ENCODE assay signal across 9 mouse cellular contexts in genomic region chr1:38664777-38665176, GRCm38 (mm10). TPM values are rescaled to one million over a fixed set of nuclear protein-coding genes. Genes with fewer than 3 reads are reported as not detected.
DNase-seq lines count a peak whose midpoint lies in the region; ATAC-seq and TF ChIP-seq lines count a peak whose summit lies in the region.
"Had no signal": no experiment of that assay in that cellular context is flagged by ENCODE, and none has a peak within 500 bp of the region (broad histone marks: within the 10 kb centered on the region; RNA-seq: fewer than 3 reads in every experiment).

TSS of gene Aff3 (minus strand) at chr1:38664955.

- H3K9ac ChIP-seq in intestine, embryonic 14.5 days (ENCODE audit: low read length) = no peak within 1 kb of the TSS
- H3K9ac ChIP-seq in intestine, postnatal 0 days (ENCODE audit: low read depth, low read length) = no peak within 1 kb of the TSS
- H3K9ac ChIP-seq: liver, embryonic 14.5 days had no signal

- H3K9me3 ChIP-seq in intestine, embryonic 14.5 days (ENCODE audit: control insufficient read depth, low read length) = no peaks in the 10 kb centered on the region
- no peaks in the 10 kb centered on the region for H3K9me3 ChIP-seq in intestine, postnatal 0 days (ENCODE audit: control insufficient read depth)

- 80% methylated on average over 13 of the region's 13 CpGs for WGBS in intestine, embryonic 14.5 days
- 76% methylated on average over 13 of the region's 13 CpGs for WGBS in intestine, postnatal 0 days
- WGBS in bone marrow, adult 2 months = 3% methylated on average over 13 of the region's 13 CpGs

- no peak for TF ChIP-seq CTCF in intestine, postnatal 0 days (IDR thresholded peaks at IDR 0.05; ENCODE audit: low read depth)
- no peak for TF ChIP-seq CTCF in bone marrow, adult 2 months (IDR thresholded peaks at IDR 0.05; ENCODE audit: control insufficient read depth, insufficient read depth, low read length)

- no peak for ATAC-seq in intestine, embryonic 14.5 days (replicated peaks; ENCODE audit: low FRiP score, low TSS enrichment, low read depth)
- no peak for ATAC-seq in intestine, postnatal 0 days

- no peaks in the 10 kb centered on the region for H3K36me3 ChIP-seq in intestine, embryonic 14.5 days (ENCODE audit: control insufficient read depth, insufficient read depth, low read length)
- no peaks in the 10 kb centered on the region for H3K36me3 ChIP-seq in intestine, postnatal 0 days (ENCODE audit: control insufficient read depth, insufficient read depth)

- no peak for DNase-seq in intestine, embryonic 14.5 days (ENCODE audit: low spot score)
- no peak for DNase-seq in layer of hippocampus, postnatal 10 days (ENCODE audit: low spot score in 2 of 2)
- peak; percentile 23 to 53 for DNase-seq in lung, postnatal 4 days
- DNase-seq in thymus, adult 18-20 months = peak; percentile 61 to 77
- DNase-seq in right cerebral cortex, postnatal 25 days = no peak
- no peak for DNase-seq in kidney, postnatal 14 days

- H3K27me3 ChIP-seq in intestine, embryonic 14.5 days (replicated peaks; ENCODE audit: control insufficient read depth, insufficient read depth, low read length) = no peaks in the 10 kb centered on the region
- no peaks in the 10 kb centered on the region for H3K27me3 ChIP-seq in intestine, postnatal 0 days (replicated peaks; ENCODE audit: control insufficient read depth, insufficient read depth, low read length)

- H3K4me1 ChIP-seq in intestine, embryonic 14.5 days (replicated peaks; ENCODE audit: control insufficient read depth, insufficient read depth, low read length) = peaks cover 5% of the 10 kb centered on the region
- H3K4me1 ChIP-seq in intestine, postnatal 0 days (replicated peaks; ENCODE audit: control insufficient read depth, insufficient read depth, low read length) = no peaks in the 10 kb centered on the region
- peaks cover 2% of the 10 kb centered on the region; the same call in 1 of the 2 replicates for H3K4me1 ChIP-seq in bone marrow, adult 2 months (ENCODE audit: control insufficient read depth, insufficient read depth, low read length)

- peak within 1 kb of the TSS; percentile 76; the same call in 1 of the 2 replicates for H3K27ac ChIP-seq in intestine, embryonic 14.5 days (ENCODE audit: low read depth)
- no peak within 1 kb of the TSS for H3K27ac ChIP-seq in intestine, postnatal 0 days (ENCODE audit: low read depth, low read length)
- peak within 1 kb of the TSS; percentile 94 for H3K27ac ChIP-seq in bone marrow, adult 2 months (ENCODE audit: control insufficient read depth, insufficient read depth, low read depth, low read length, poor library complexity)
- H3K27ac ChIP-seq: liver, embryonic 14.5 days had no signal

- no peak within 1 kb of the TSS for H3K4me2 ChIP-seq in intestine, embryonic 14.5 days (ENCODE audit: low read length)
- no peak within 1 kb of the TSS for H3K4me2 ChIP-seq in intestine, postnatal 0 days (replicated peaks; ENCODE audit: low read depth)

- H3K4me3 ChIP-seq in intestine, embryonic 14.5 days (ENCODE audit: low read depth, low read length) = no peak within 1 kb of the TSS
- H3K4me3 ChIP-seq in intestine, postnatal 0 days (ENCODE audit: low read depth, low read length) = no peak within 1 kb of the TSS
- H3K4me3 ChIP-seq in bone marrow, adult 2 months (replicated peaks; ENCODE audit: control insufficient read depth, low read depth, low read length) = peak within 1 kb of the TSS; percentile 84

- no peak for TF ChIP-seq POLR2A in bone marrow, adult 2 months (IDR thresholded peaks at IDR 0.05; ENCODE audit: borderline replicate concordance, control insufficient read depth, low read depth, low read length)

RNA-seq across cellular contexts. Expression of gene Aff3, which starts in this region (rescaled TPM):
- polyA plus RNA-seq in intestine, embryonic 14.5 days (2014; fragmentation: Nextera tagmentation; extraction: Ambion mirVana) = 7.6 and 8.6 TPM in 2 replicates
- polyA plus RNA-seq in intestine, postnatal 0 days (2015; fragmentation: Nextera tagmentation; extraction: Ambion mirVana) = 2.1 TPM in 2 replicates
- polyA plus RNA-seq in bone marrow, adult 2 months (2011; ENCODE audit: insufficient read depth, insufficient read length, low replicate concordance, missing spikeins) = 20.5 and 21.5 TPM in 2 replicates
- total RNA-seq in layer of hippocampus, postnatal 10 days (2021) = 100 to 1,000 TPM in 1 of 2 experiments, 10 to 100 TPM in 1; 98.4 to 103 TPM

Comparison
In these comparisons a context has a peak if more than half of its experiments do, and no peak if none do; other contexts are left out.
1. DNase-seq: peak in lung, postnatal 4 days (2 of 2) and thymus, adult 18-20 months (2 of 2); none in intestine, embryonic 14.5 days (single experiment), layer of hippocampus, postnatal 10 days (0 of 2), right cerebral cortex, postnatal 25 days (single experiment) and kidney, postnatal 14 days (single experiment).